Mouse (Mus musculus): ENCODE data around the gene Nrxn1. TPM values are rescaled to one million over a fixed set of nuclear protein-coding genes. Genes with fewer than 3 reads are reported as not detected.
A peak's percentile ranks its signal among the peaks of the same experiment; 100 is the strongest.
"Not testable (repeated sequence)": the region's sequence is repeated elsewhere in the genome, so short reads cannot be mapped to it uniquely, and the experiment has no call there.

Gene Nrxn1
- polyA plus RNA-seq, 1 experiment from 2014 or later = 25.7 TPM

- H3K4me1 ChIP-seq (ENCODE audit: control insufficient read depth, insufficient read depth, low read length); H3K9ac ChIP-seq (ENCODE audit: low read length); H3K4me2 ChIP-seq (ENCODE audit: low read depth); H3K27ac ChIP-seq (ENCODE audit: low read depth, low read length); DNase-seq (ENCODE audit: low spot score); H3K9me3 ChIP-seq (ENCODE audit: control insufficient read depth, low read length); H3K4me3 ChIP-seq (ENCODE audit: low read depth, low read length); H3K27me3 ChIP-seq (ENCODE audit: control insufficient read depth, insufficient read depth, low read length); H3K36me3 ChIP-seq (ENCODE audit: control insufficient read depth, insufficient read depth, low read length); ATAC-seq (ENCODE audit: insufficient read depth, low FRiP score, low TSS enrichment): not testable (repeated sequence)
- 75% methylated on average over 7 of the region's 7 CpGs for WGBS
Measured at GRCm38 (mm10) chr17:90503999-90504398, 588.9 kb downstream of the Nrxn1 start.

- ATAC-seq (ENCODE audit: insufficient read depth, low FRiP score, low TSS enrichment) (peak; percentile 61; the same call in 1 of the 2 replicates), DNase-seq (ENCODE audit: low spot score) (peak; percentile 35)
- H3K4me1 ChIP-seq (ENCODE audit: control insufficient read depth, insufficient read depth, low read length) = no peaks in the 10 kb centered on the region
- no peak overlapping the region for H3K27ac ChIP-seq (ENCODE audit: low read depth, low read length)
- no peaks in the 10 kb centered on the region for H3K36me3 ChIP-seq (ENCODE audit: control insufficient read depth, insufficient read depth, low read length)
- H3K9me3 ChIP-seq (ENCODE audit: control insufficient read depth, low read length) = no peaks in the 10 kb centered on the region
- no peak overlapping the region for H3K9ac ChIP-seq (ENCODE audit: low read length)
- H3K4me2 ChIP-seq (ENCODE audit: low read depth) = no peak overlapping the region
- H3K27me3 ChIP-seq (ENCODE audit: control insufficient read depth, insufficient read depth, low read length) = no peaks in the 10 kb centered on the region
- 49% methylated on average over 6 of the region's 6 CpGs for WGBS
- no peak overlapping the region for H3K4me3 ChIP-seq (ENCODE audit: low read depth, low read length)
Measured at GRCm38 (mm10) chr17:90501023-90501675, 591.7 kb downstream of the Nrxn1 start.

GRCm38 (mm10) chr17:90479531-90480250 is 613.2 kb downstream of the Nrxn1 start:
- no peaks in the 10 kb centered on the region for H3K9me3 ChIP-seq (ENCODE audit: control insufficient read depth, low read length)
- H3K9ac ChIP-seq (ENCODE audit: low read length) = no peak overlapping the region
- H3K36me3 ChIP-seq (ENCODE audit: control insufficient read depth, insufficient read depth, low read length) = no peaks in the 10 kb centered on the region
- ATAC-seq (ENCODE audit: insufficient read depth, low FRiP score, low TSS enrichment) (no peak), DNase-seq (ENCODE audit: low spot score) (no peak)
- no peaks in the 10 kb centered on the region for H3K4me1 ChIP-seq (ENCODE audit: control insufficient read depth, insufficient read depth, low read length)
- H3K4me3 ChIP-seq (ENCODE audit: low read depth, low read length) = no peak overlapping the region
- no peak overlapping the region for H3K27ac ChIP-seq (ENCODE audit: low read depth, low read length)
- H3K4me2 ChIP-seq (ENCODE audit: low read depth) = no peak overlapping the region
- no peaks in the 10 kb centered on the region for H3K27me3 ChIP-seq (ENCODE audit: control insufficient read depth, insufficient read depth, low read length)

- DNase-seq (ENCODE audit: low spot score) = no peak
- Histone ChIP-seq H3K27me3 (ENCODE audit: control insufficient read depth, insufficient read depth, low read length) (0 out of 2 replicates have a peak, but pooled peaks cover 3% of the 10 kb centered on the region), H3K4me2 (ENCODE audit: low read depth) (no peak overlapping the region), H3K9me3 (ENCODE audit: control insufficient read depth, low read length) (no peaks in the 10 kb centered on the region), H3K4me3 (ENCODE audit: low read depth, low read length) (no peak overlapping the region), H3K27ac (ENCODE audit: low read depth, low read length) (no peak overlapping the region), H3K9ac (ENCODE audit: low read length) (no peak overlapping the region), H3K4me1 (ENCODE audit: control insufficient read depth, insufficient read depth, low read length) (no peaks in the 10 kb centered on the region), H3K36me3 (ENCODE audit: control insufficient read depth, insufficient read depth, low read length) (no peaks in the 10 kb centered on the region)
- 38% methylated on average over 5 of the region's 5 CpGs for WGBS
- ATAC-seq (ENCODE audit: insufficient read depth, low FRiP score, low TSS enrichment) = no peak
Measured at GRCm38 (mm10) chr17:90456748-90457147, 636.1 kb downstream of the Nrxn1 start.

GRCm38 (mm10) chr17:90455904-90456303 is 637.0 kb downstream of the Nrxn1 start:
- peak overlapping the region; percentile 49; the same call in 1 of the 2 replicates for H3K9ac ChIP-seq (ENCODE audit: low read length)
- no peaks in the 10 kb centered on the region for H3K9me3 ChIP-seq (ENCODE audit: control insufficient read depth, low read length)
- no peaks in the 10 kb centered on the region for H3K36me3 ChIP-seq (ENCODE audit: control insufficient read depth, insufficient read depth, low read length)
- no peaks in the 10 kb centered on the region for H3K4me1 ChIP-seq (ENCODE audit: control insufficient read depth, insufficient read depth, low read length)
- peak; percentile 24; the same call in 1 of the 2 replicates for ATAC-seq (ENCODE audit: insufficient read depth, low FRiP score, low TSS enrichment)
- 0% methylated on average over 13 of the region's 13 CpGs for WGBS
- peak; percentile 61 for DNase-seq (ENCODE audit: low spot score)
- H3K27me3 ChIP-seq (ENCODE audit: control insufficient read depth, insufficient read depth, low read length) = 0 out of 2 replicates have a peak, but pooled peaks cover 3% of the 10 kb centered on the region
- peak overlapping the region; percentile 46 for H3K4me3 ChIP-seq (ENCODE audit: low read depth, low read length)
- H3K4me2 ChIP-seq (ENCODE audit: low read depth) = peak overlapping the region; percentile 95
- H3K27ac ChIP-seq (ENCODE audit: low read depth, low read length) = no peak overlapping the region

- Histone ChIP-seq H3K27me3 (ENCODE audit: control insufficient read depth, insufficient read depth, low read length) (0 out of 2 replicates have a peak, but pooled peaks cover 3% of the 10 kb centered on the region), H3K27ac (ENCODE audit: low read depth, low read length) (no peak overlapping the region), H3K4me3 (ENCODE audit: low read depth, low read length) (peak overlapping the region; percentile 46), H3K9me3 (ENCODE audit: control insufficient read depth, low read length) (no peaks in the 10 kb centered on the region), H3K4me2 (ENCODE audit: low read depth) (peak overlapping the region; percentile 95), H3K4me1 (ENCODE audit: control insufficient read depth, insufficient read depth, low read length) (no peaks in the 10 kb centered on the region), H3K36me3 (ENCODE audit: control insufficient read depth, insufficient read depth, low read length) (no peaks in the 10 kb centered on the region), H3K9ac (ENCODE audit: low read length) (peak overlapping the region; percentile 49)
- peak; percentile 73 for ATAC-seq (ENCODE audit: insufficient read depth, low FRiP score, low TSS enrichment)
- peak; percentile 71 for DNase-seq (ENCODE audit: low spot score)
- under 1% methylated on average over 23 of the region's 23 CpGs for whole genome bisulfite sequencing
Measured at GRCm38 (mm10) chr17:90455409-90455775, 637.5 kb downstream of the Nrxn1 start.

- ATAC-seq (ENCODE audit: insufficient read depth, low FRiP score, low TSS enrichment) = peak; percentile 63
- peak overlapping the region; percentile 49 for H3K9ac ChIP-seq (ENCODE audit: low read length)
- under 1% methylated on average over 39 of the region's 41 CpGs for WGBS
- peak overlapping the region; percentile 46 for H3K4me3 ChIP-seq (ENCODE audit: low read depth, low read length)
- DNase-seq (ENCODE audit: low spot score) = peak; percentile 65
- H3K27ac ChIP-seq (ENCODE audit: low read depth, low read length) = no peak overlapping the region
- no peaks in the 10 kb centered on the region for H3K9me3 ChIP-seq (ENCODE audit: control insufficient read depth, low read length)
- no peaks in the 10 kb centered on the region for H3K36me3 ChIP-seq (ENCODE audit: control insufficient read depth, insufficient read depth, low read length)
- H3K27me3 ChIP-seq (ENCODE audit: control insufficient read depth, insufficient read depth, low read length) = 0 out of 2 replicates have a peak, but pooled peaks cover 3% of the 10 kb centered on the region
- H3K4me2 ChIP-seq (ENCODE audit: low read depth) = peak overlapping the region; percentile 95
- no peaks in the 10 kb centered on the region for H3K4me1 ChIP-seq (ENCODE audit: control insufficient read depth, insufficient read depth, low read length)
Measured at GRCm38 (mm10) chr17:90454738-90455408, 638.0 kb downstream of the Nrxn1 start.

- Histone ChIP-seq H3K4me2 (ENCODE audit: low read depth) (peak overlapping the region; percentile 95), H3K4me1 (ENCODE audit: control insufficient read depth, insufficient read depth, low read length) (no peaks in the 10 kb centered on the region), H3K27me3 (ENCODE audit: control insufficient read depth, insufficient read depth, low read length) (0 out of 2 replicates have a peak, but pooled peaks cover 3% of the 10 kb centered on the region), H3K36me3 (ENCODE audit: control insufficient read depth, insufficient read depth, low read length) (no peaks in the 10 kb centered on the region), H3K9ac (ENCODE audit: low read length) (peak overlapping the region; percentile 49), H3K27ac (ENCODE audit: low read depth, low read length) (no peak overlapping the region), H3K9me3 (ENCODE audit: control insufficient read depth, low read length) (no peaks in the 10 kb centered on the region), H3K4me3 (ENCODE audit: low read depth, low read length) (peak overlapping the region; percentile 46)
- ATAC-seq (ENCODE audit: insufficient read depth, low FRiP score, low TSS enrichment) = peak; percentile 25
- DNase-seq (ENCODE audit: low spot score) = peak; percentile 50
- 1% methylated on average over 14 of the region's 15 CpGs for WGBS
Measured at GRCm38 (mm10) chr17:90454356-90454737, 638.5 kb downstream of the Nrxn1 start.

Data from neural tube, embryonic 11.5 days (tissue).